Comparison of ENCODE assay signal across 8 mouse cellular contexts in the genomic region with DNA sequence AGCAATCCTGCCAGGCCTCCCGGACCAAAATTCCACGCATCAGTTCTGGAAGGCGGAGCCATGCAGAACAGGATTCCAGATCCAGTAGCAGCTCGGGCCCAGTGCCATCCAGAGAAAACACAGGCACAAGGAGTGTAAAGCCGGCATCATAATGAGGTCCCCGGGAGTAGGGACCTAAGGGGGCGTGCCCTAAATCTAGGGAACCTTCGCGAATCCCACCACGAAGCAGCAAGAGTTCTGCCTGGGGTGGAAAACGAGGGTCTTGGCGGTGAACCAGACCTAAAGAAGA. TPM values are rescaled to one million over a fixed set of nuclear protein-coding genes. Genes with fewer than 3 reads are reported as not detected.
DNase-seq lines count a peak whose midpoint lies in the region; ATAC-seq and TF ChIP-seq lines count a peak whose summit lies in the region.

No protein-coding gene starts in this region.

- peak overlapping the region; percentile 98 for H3K4me2 ChIP-seq in forebrain, embryonic 15.5 days (replicated peaks)
- peak overlapping the region; percentile 98 for H3K4me2 ChIP-seq in intestine, embryonic 16.5 days (ENCODE audit: low read depth, low read length)
- peak overlapping the region; percentile 73 for H3K4me2 ChIP-seq in stomach, postnatal 0 days (replicated peaks; ENCODE audit: low read depth)

- no peaks in the 10 kb centered on the region for H3K36me3 ChIP-seq in forebrain, embryonic 15.5 days
- no peaks in the 10 kb centered on the region for H3K36me3 ChIP-seq in intestine, embryonic 16.5 days (ENCODE audit: control insufficient read depth, insufficient read depth, low read length)
- no peaks in the 10 kb centered on the region for H3K36me3 ChIP-seq in stomach, postnatal 0 days (ENCODE audit: control insufficient read depth, insufficient read depth, low read length)

- H3K9ac ChIP-seq in forebrain, embryonic 15.5 days (replicated peaks): no peak overlapping the region
- H3K9ac ChIP-seq in intestine, embryonic 16.5 days (ENCODE audit: low read depth, low read length): peak overlapping the region; percentile 82
- H3K9ac ChIP-seq in stomach, postnatal 0 days (ENCODE audit: low read length): peak overlapping the region; percentile 67

- peaks cover 19% of the 10 kb centered on the region for H3K27me3 ChIP-seq in forebrain, embryonic 15.5 days
- H3K27me3 ChIP-seq in intestine, embryonic 16.5 days (replicated peaks; ENCODE audit: control insufficient read depth, insufficient read depth, low read length): 0 out of 2 replicates have a peak, but pooled peaks cover 5% of the 10 kb centered on the region
- H3K27me3 ChIP-seq in stomach, postnatal 0 days (ENCODE audit: control insufficient read depth, insufficient read depth, low read length): no peaks in the 10 kb centered on the region

- DNase-seq in lung, adult 2 months: peak; percentile 37
- DNase-seq in stomach, postnatal 0 days (ENCODE audit: low spot score): peak; percentile 59
- DNase-seq in spleen, adult 12 weeks (ENCODE audit: low spot score): no peak
- DNase-seq in cerebellum, adult 11 months: no peak

- H3K4me3 ChIP-seq in brown adipose tissue, adult 24 weeks (ENCODE audit: insufficient read depth, low read depth, low read length): peak overlapping the region; percentile 93
- 0 out of 2 replicates have a peak overlapping the region, but pooled peaks have one; percentile 68 for H3K4me3 ChIP-seq in forebrain, embryonic 15.5 days
- peak overlapping the region; percentile 64 for H3K4me3 ChIP-seq in intestine, embryonic 16.5 days (ENCODE audit: low read length)
- H3K4me3 ChIP-seq in lung, adult 2 months (replicated peaks; ENCODE audit: extremely low read depth, low read depth, low read length): no peak overlapping the region
- H3K4me3 ChIP-seq in stomach, postnatal 0 days (ENCODE audit: low read depth, low read length): peak overlapping the region; percentile 55

- no peak for TF ChIP-seq POLR2A in lung, adult 2 months (IDR thresholded peaks at IDR 0.05; ENCODE audit: borderline replicate concordance, extremely low read depth, low read depth, low read length)

- no peak for ATAC-seq in forebrain, embryonic 15.5 days (replicated peaks)
- no peak for ATAC-seq in intestine, embryonic 16.5 days
- no peak for ATAC-seq in stomach, postnatal 0 days (ENCODE audit: low FRiP score, low TSS enrichment)
- no peak for ATAC-seq in granulocyte monocyte progenitor cell, adult 5-6 weeks (replicated peaks; ENCODE audit: poor library complexity, severe bottlenecking)

- H3K4me1 ChIP-seq in brown adipose tissue, adult 24 weeks (ENCODE audit: control insufficient read depth, insufficient read depth, insufficient read length, low read length): peaks cover 9% of the 10 kb centered on the region
- H3K4me1 ChIP-seq in forebrain, embryonic 15.5 days: peaks cover 53% of the 10 kb centered on the region
- peaks cover 47% of the 10 kb centered on the region for H3K4me1 ChIP-seq in intestine, embryonic 16.5 days (ENCODE audit: control insufficient read depth, insufficient read depth, low read length)
- peaks cover 20% of the 10 kb centered on the region for H3K4me1 ChIP-seq in lung, adult 2 months (ENCODE audit: control insufficient read depth, insufficient read depth, low read length)
- H3K4me1 ChIP-seq in stomach, postnatal 0 days (replicated peaks; ENCODE audit: control insufficient read depth, insufficient read depth): peaks cover 4% of the 10 kb centered on the region

- WGBS in forebrain, embryonic 15.5 days: 6% methylated on average over 12 of the region's 12 CpGs
- 12% methylated on average over 12 of the region's 12 CpGs for WGBS in intestine, embryonic 16.5 days
- 13% methylated on average over 12 of the region's 12 CpGs for WGBS in lung, adult 2 months
- WGBS in stomach, postnatal 0 days: 10% methylated on average over 12 of the region's 12 CpGs

- no peak for TF ChIP-seq CTCF in lung, adult 2 months (IDR thresholded peaks at IDR 0.05; ENCODE audit: insufficient read depth, low read length)
- no peak for TF ChIP-seq CTCF in stomach, postnatal 0 days (IDR thresholded peaks at IDR 0.05; ENCODE audit: low read depth)

- no peak for TF ChIP-seq EP300 in stomach, postnatal 0 days (optimal IDR thresholded peaks at IDR 0.05)

- H3K27ac ChIP-seq in brown adipose tissue, adult 24 weeks (replicated peaks; ENCODE audit: low read depth, low read length): no peak overlapping the region
- H3K27ac ChIP-seq in forebrain, embryonic 15.5 days (replicated peaks): no peak overlapping the region
- peak overlapping the region; percentile 89 for H3K27ac ChIP-seq in intestine, embryonic 16.5 days (ENCODE audit: low read length)
- peak overlapping the region; percentile 78 for H3K27ac ChIP-seq in stomach, postnatal 0 days (replicated peaks)

- no peaks in the 10 kb centered on the region for H3K9me3 ChIP-seq in forebrain, embryonic 15.5 days
- H3K9me3 ChIP-seq in intestine, embryonic 16.5 days (ENCODE audit: control insufficient read depth, low read length): no peaks in the 10 kb centered on the region
- H3K9me3 ChIP-seq in stomach, postnatal 0 days (ENCODE audit: control insufficient read depth, low read length): no peaks in the 10 kb centered on the region

RNA-seq across cellular contexts. Expression of a gene that starts 0.8 kb away (rescaled TPM):
- 1.2 TPM in 1 of 2 replicates, not detected in the other for polyA plus RNA-seq in brown adipose tissue, adult 24 weeks (2012; ENCODE audit: insufficient read depth, insufficient read length, missing spikeins)
- 0.61 and 0.98 TPM in 2 replicates for polyA plus RNA-seq in forebrain, embryonic 15.5 days (2015; fragmentation: Nextera tagmentation; extraction: Ambion mirVana)
- polyA plus RNA-seq in intestine, embryonic 16.5 days (2015; fragmentation: Nextera tagmentation; extraction: Ambion mirVana): 34.6 and 42.7 TPM in 2 replicates
- polyA plus RNA-seq in lung, adult 2 months (2012; rRNA removed): 9.4 and 9.5 TPM in 2 replicates
- polyA plus RNA-seq in stomach, postnatal 0 days (2015; fragmentation: Nextera tagmentation; extraction: Ambion mirVana): 28.4 and 34.4 TPM in 2 replicates
- not detected in 2 replicates for total RNA-seq in granulocyte monocyte progenitor cell, adult 5-6 weeks (2014; fragmentation: Nextera tagmentation)
- total RNA-seq in granulocyte monocyte progenitor cell, adult 5-6 weeks (2017): not detected in 2 replicates

RNA-seq across cellular contexts. Expression of a gene that starts 2.9 kb away (rescaled TPM):
- polyA plus RNA-seq in brown adipose tissue, adult 24 weeks (2012; ENCODE audit: insufficient read depth, insufficient read length, missing spikeins): 5.6 and 7.5 TPM in 2 replicates
- 6.2 and 6.7 TPM in 2 replicates for polyA plus RNA-seq in forebrain, embryonic 15.5 days (2015; fragmentation: Nextera tagmentation; extraction: Ambion mirVana)
- 1.3 and 1.4 TPM in 2 replicates for polyA plus RNA-seq in intestine, embryonic 16.5 days (2015; fragmentation: Nextera tagmentation; extraction: Ambion mirVana)
- polyA plus RNA-seq in lung, adult 2 months (2012; rRNA removed): 6.9 and 8.0 TPM in 2 replicates
- 0.67 and 0.90 TPM in 2 replicates for polyA plus RNA-seq in stomach, postnatal 0 days (2015; fragmentation: Nextera tagmentation; extraction: Ambion mirVana)
- 1.6 and 2.9 TPM in 2 replicates for total RNA-seq in granulocyte monocyte progenitor cell, adult 5-6 weeks (2014; fragmentation: Nextera tagmentation)
- total RNA-seq in granulocyte monocyte progenitor cell, adult 5-6 weeks (2017): not detected in 2 replicates

RNA-seq across cellular contexts. Expression of a gene that starts 8.9 kb away (rescaled TPM):
- 1.7 and 2.4 TPM in 2 replicates for polyA plus RNA-seq in brown adipose tissue, adult 24 weeks (2012; ENCODE audit: insufficient read depth, insufficient read length, missing spikeins)
- polyA plus RNA-seq in forebrain, embryonic 15.5 days (2015; fragmentation: Nextera tagmentation; extraction: Ambion mirVana): 1.2 and 1.4 TPM in 2 replicates
- polyA plus RNA-seq in intestine, embryonic 16.5 days (2015; fragmentation: Nextera tagmentation; extraction: Ambion mirVana): 3.9 and 4.7 TPM in 2 replicates
- polyA plus RNA-seq in lung, adult 2 months (2012; rRNA removed): 31.5 and 38.0 TPM in 2 replicates
- polyA plus RNA-seq in stomach, postnatal 0 days (2015; fragmentation: Nextera tagmentation; extraction: Ambion mirVana): 4.3 and 5.0 TPM in 2 replicates
- not detected in 2 replicates for total RNA-seq in granulocyte monocyte progenitor cell, adult 5-6 weeks (2014; fragmentation: Nextera tagmentation)
- 0.82 TPM in 1 of 2 replicates, not detected in the other for total RNA-seq in granulocyte monocyte progenitor cell, adult 5-6 weeks (2017)

RNA-seq across cellular contexts. Expression of a gene that starts 10.5 kb away (rescaled TPM):
- polyA plus RNA-seq in brown adipose tissue, adult 24 weeks (2012; ENCODE audit: insufficient read depth, insufficient read length, missing spikeins): not detected in 2 replicates
- not detected in 2 replicates for polyA plus RNA-seq in forebrain, embryonic 15.5 days (2015; fragmentation: Nextera tagmentation; extraction: Ambion mirVana)
- polyA plus RNA-seq in intestine, embryonic 16.5 days (2015; fragmentation: Nextera tagmentation; extraction: Ambion mirVana): not detected in 2 replicates
- not detected in 2 replicates for polyA plus RNA-seq in lung, adult 2 months (2012; rRNA removed)
- not detected in 2 replicates for polyA plus RNA-seq in stomach, postnatal 0 days (2015; fragmentation: Nextera tagmentation; extraction: Ambion mirVana)
- not detected in 2 replicates for total RNA-seq in granulocyte monocyte progenitor cell, adult 5-6 weeks (2014; fragmentation: Nextera tagmentation)
- not detected in 2 replicates for total RNA-seq in granulocyte monocyte progenitor cell, adult 5-6 weeks (2017)

RNA-seq across cellular contexts. Expression of a gene that starts 13.7 kb away (rescaled TPM):
- polyA plus RNA-seq in brown adipose tissue, adult 24 weeks (2012; ENCODE audit: insufficient read depth, insufficient read length, missing spikeins): not detected in 2 replicates
- polyA plus RNA-seq in forebrain, embryonic 15.5 days (2015; fragmentation: Nextera tagmentation; extraction: Ambion mirVana): not detected in 2 replicates
- polyA plus RNA-seq in intestine, embryonic 16.5 days (2015; fragmentation: Nextera tagmentation; extraction: Ambion mirVana): not detected in 2 replicates
- polyA plus RNA-seq in lung, adult 2 months (2012; rRNA removed): not detected in 2 replicates
- not detected in 2 replicates for polyA plus RNA-seq in stomach, postnatal 0 days (2015; fragmentation: Nextera tagmentation; extraction: Ambion mirVana)
- total RNA-seq in granulocyte monocyte progenitor cell, adult 5-6 weeks (2014; fragmentation: Nextera tagmentation): not detected in 2 replicates
- not detected in 2 replicates for total RNA-seq in granulocyte monocyte progenitor cell, adult 5-6 weeks (2017)

Comparison
In these comparisons a context has a peak if more than half of its experiments do, and no peak if none do; other contexts are left out.
1. H3K27ac ChIP-seq: peak in intestine, embryonic 16.5 days (single experiment) and stomach, postnatal 0 days (single experiment); none in brown adipose tissue, adult 24 weeks (single experiment) and forebrain, embryonic 15.5 days (single experiment).
2. DNase-seq: peak in lung, adult 2 months (single experiment) and stomach, postnatal 0 days (single experiment); none in spleen, adult 12 weeks (single experiment) and cerebellum, adult 11 months (single experiment).
3. Peak in every context shown above with its lines, with median percentiles within 50 percentile points of each other: H3K4me2 ChIP-seq.